Mouse (Mus musculus): ENCODE results near the gene Fam104a.

The Fam104a gene

GRCm38 (mm10) chr11:113683957-113684706 is at the start of gene Fam104a, which contains the start of gene D11Wsu47e:
Gene Fam104a, minus strand, starts transcription at chr11:113684155.
Gene D11Wsu47e, plus strand, starts transcription at chr11:113684412.
- peak; percentile 93 for DNase-seq (ENCODE audit: low read depth, low spot score)

- DNase-seq (ENCODE audit: low read depth, low spot score) = no peak
Observed at GRCm38 (mm10) chr11:113731945-113732612, 48.1 kb upstream of the Fam104a start.

GRCm38 (mm10) chr11:113730879-113731278 is 46.9 kb upstream of the Fam104a start:
- no peak for DNase-seq (ENCODE audit: low read depth, low spot score)

- no peak for DNase-seq (ENCODE audit: low read depth, low spot score)
Observed at GRCm38 (mm10) chr11:113729917-113730316, 46.0 kb upstream of the Fam104a start.

GRCm38 (mm10) chr11:113729239-113729638 is 45.3 kb upstream of the Fam104a start:
- DNase-seq (ENCODE audit: low read depth, low spot score) = no peak

- DNase-seq (ENCODE audit: low read depth, low spot score) = no peak
Observed at GRCm38 (mm10) chr11:113727992-113728391, 44.0 kb upstream of the Fam104a start.

- DNase-seq (ENCODE audit: low read depth, low spot score) = no peak
Observed at GRCm38 (mm10) chr11:113726994-113727888, 43.3 kb upstream of the Fam104a start.

GRCm38 (mm10) chr11:113725235-113726048 is 41.5 kb upstream of the Fam104a start:
- no peak for DNase-seq (ENCODE audit: low read depth, low spot score)

GRCm38 (mm10) chr11:113722405-113723090 is 38.6 kb upstream of the Fam104a start:
- DNase-seq (ENCODE audit: low read depth, low spot score) = no peak

- no peak for DNase-seq (ENCODE audit: low read depth, low spot score)
Observed at GRCm38 (mm10) chr11:113717767-113718424, 33.9 kb upstream of the Fam104a start.

GRCm38 (mm10) chr11:113716132-113716531 is 32.2 kb upstream of the Fam104a start:
- DNase-seq (ENCODE audit: low read depth, low spot score) = no peak

- no peak for DNase-seq (ENCODE audit: low read depth, low spot score)
Observed at GRCm38 (mm10) chr11:113715078-113715674, 31.2 kb upstream of the Fam104a start.

- no peak for DNase-seq (ENCODE audit: low read depth, low spot score)
Observed at GRCm38 (mm10) chr11:113711061-113711460, 27.1 kb upstream of the Fam104a start.

GRCm38 (mm10) chr11:113710257-113710777 is 26.4 kb upstream of the Fam104a start:
- no peak for DNase-seq (ENCODE audit: low read depth, low spot score)

- peak; percentile 35 for DNase-seq (ENCODE audit: low read depth, low spot score)
Observed at GRCm38 (mm10) chr11:113709731-113710256, 25.8 kb upstream of the Fam104a start, which contains the start of gene Cpsf4l. Gene Cpsf4l, minus strand, starts transcription at chr11:113710017.

- no peak for DNase-seq (ENCODE audit: low read depth, low spot score)
Observed at GRCm38 (mm10) chr11:113709272-113709671, 25.3 kb upstream of the Fam104a start.

GRCm38 (mm10) chr11:113708629-113709213 is 24.8 kb upstream of the Fam104a start:
- no peak for DNase-seq (ENCODE audit: low read depth, low spot score)

- no peak for DNase-seq (ENCODE audit: low read depth, low spot score)
Observed at GRCm38 (mm10) chr11:113705966-113706652, 22.2 kb upstream of the Fam104a start.
